Mouse (Mus musculus): Measurements from ENCODE around the gene Gm21731.
"Not testable (repeated sequence)": the region's sequence is repeated elsewhere in the genome, so short reads cannot be mapped to it uniquely, and the experiment has no call there.

Gene Gm21731

GRCm38 (mm10) chr13:120238811-120239210, at the start of gene Gm21731:
Gm21731 (plus strand) TSS chr13:120239111.
- DNase-seq, result not testable (repeated sequence)

GRCm38 (mm10) chr13:120196189-120196821, 42.6 kb upstream of the Gm21731 start:
- DNase-seq, result not testable (repeated sequence)

GRCm38 (mm10) chr13:120215847-120216246, 23.1 kb upstream of the Gm21731 start, which contains the start of gene Gm21762:
Gm21762 (minus strand) TSS chr13:120215947.
- not testable (repeated sequence) for DNase-seq

DNA sequence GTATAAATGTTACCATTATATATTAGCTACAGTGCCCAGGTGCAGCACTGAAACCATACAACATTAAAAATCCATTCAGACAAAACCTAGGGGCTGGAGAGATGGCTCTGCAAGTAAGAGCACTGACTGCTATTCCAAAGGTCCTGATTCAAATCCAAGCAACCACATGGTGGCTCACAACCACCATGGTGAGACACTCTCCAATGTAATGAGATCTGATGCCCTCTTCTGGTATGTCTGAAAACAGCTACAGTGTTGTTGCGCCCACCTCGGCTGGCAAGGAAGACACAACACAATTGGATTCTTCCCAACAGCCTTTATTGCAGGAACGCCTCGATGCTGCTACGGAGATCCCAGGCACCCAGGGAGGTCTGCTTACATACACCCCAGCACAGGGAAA, 18.0 kb upstream of the Gm21731 start:
- not testable (repeated sequence) for DNase-seq

- DNase-seq, result peak in 1 of 2 experiments; percentile 2
Observed at GRCm38 (mm10) chr13:120223012-120223659, 15.8 kb upstream of the Gm21731 start.

- DNase-seq, result not testable (repeated sequence)
Observed at GRCm38 (mm10) chr13:120231798-120232197, 7.1 kb upstream of the Gm21731 start.

DNA sequence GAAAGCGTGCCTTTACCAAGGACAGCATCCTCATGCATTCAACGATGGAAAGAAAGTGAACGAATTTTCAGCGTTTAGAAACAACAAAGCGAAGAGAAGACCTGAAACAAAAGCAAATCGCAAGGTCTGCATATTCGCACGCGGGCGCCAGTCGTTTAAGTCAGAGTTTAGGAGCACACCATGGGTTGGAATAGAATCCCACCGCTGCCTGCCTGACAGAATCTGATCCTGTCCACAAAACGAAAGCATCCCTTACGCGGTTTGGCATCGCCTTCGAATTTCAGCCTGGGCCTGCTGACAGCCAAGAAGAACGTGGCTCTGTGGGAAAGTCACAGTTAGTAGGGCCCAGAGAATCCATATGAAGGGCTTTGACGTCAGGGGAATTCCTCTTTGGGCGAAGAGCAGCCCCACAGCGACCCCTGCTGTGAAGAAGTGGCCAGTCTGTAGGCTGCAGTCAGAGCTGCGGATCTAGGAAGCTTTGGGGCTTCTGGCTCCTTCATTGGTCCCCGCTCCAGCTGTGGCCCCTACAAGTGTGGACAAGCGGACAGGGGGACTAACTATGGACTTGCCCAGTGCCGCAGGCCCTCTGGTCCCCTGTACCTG, 6.4 kb upstream of the Gm21731 start:
- not testable (repeated sequence) for DNase-seq

- DNase-seq, result not testable (repeated sequence)
Observed at GRCm38 (mm10) chr13:120251208-120251924, 12.5 kb downstream of the Gm21731 start.

DNA sequence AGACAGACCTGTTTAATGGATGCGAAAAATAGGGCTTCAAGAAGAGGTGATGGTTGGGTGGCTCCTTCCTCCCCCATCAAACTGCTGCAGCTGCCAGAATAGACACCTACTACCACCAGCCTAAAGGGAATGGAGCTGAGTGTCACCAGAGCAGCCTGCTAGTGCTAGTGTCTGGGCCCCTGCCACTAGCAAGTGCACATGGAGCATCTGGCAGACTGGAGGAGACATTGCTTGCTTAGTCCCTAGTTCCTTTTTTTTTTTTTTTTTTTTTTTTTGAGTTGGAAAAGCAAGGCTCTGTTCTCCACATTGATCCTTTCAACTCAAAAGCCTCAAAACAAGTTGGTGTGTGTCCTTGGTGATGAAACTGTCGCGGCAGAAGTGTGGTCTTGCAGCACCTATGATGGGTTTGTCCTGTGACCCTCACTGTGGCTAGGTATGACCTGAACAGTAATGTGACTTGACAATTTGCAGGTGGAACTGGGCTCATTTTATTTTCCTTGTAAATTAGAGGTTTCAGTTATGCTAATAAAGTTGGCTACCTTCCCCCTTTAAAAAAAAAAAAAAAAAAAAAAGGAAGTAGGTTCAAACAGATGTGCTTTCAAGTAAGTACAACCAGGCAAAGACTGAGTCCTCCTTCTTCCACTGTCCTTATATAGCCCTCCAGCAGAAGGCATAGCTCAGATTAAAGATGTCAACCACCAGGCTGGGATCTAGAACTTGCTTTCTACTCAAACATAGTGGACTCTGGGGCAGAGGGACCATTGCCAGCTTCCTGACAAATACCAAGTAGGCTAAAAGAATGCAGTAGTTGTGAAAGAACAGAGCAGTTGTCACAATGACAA, 20.1 kb downstream of the Gm21731 start:
- DNase-seq, result not testable (repeated sequence)

GRCm38 (mm10) chr13:120259718-120260117, 20.8 kb downstream of the Gm21731 start:
- not testable (repeated sequence) for DNase-seq

DNA sequence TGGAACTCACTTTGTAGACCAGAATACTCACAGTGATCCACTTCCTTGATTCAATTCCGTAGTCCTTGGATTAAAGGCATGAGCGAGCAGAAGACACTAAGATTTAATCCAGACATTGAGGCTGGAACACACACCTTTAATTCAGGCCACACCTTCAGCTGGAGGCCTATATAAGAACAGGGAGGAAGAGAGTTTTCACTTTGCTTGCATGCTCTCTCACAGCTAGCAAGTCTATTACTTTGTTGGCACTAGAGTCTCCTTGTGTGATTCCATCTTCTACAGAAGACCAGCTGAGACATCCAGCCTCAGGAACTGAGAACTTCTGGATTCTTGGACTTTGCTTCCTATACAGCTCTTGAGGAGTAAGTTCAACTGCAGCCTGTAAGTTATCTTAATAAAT, 24.0 kb downstream of the Gm21731 start, which contains the start of gene AF067061:
TSS of gene AF067061 (plus strand) at position 245 of the 400 bp plus-strand sequence.
- not testable (repeated sequence) for DNase-seq

GRCm38 (mm10) chr13:120277837-120278236, 38.9 kb downstream of the Gm21731 start:
- DNase-seq, result not testable (repeated sequence)

DNA sequence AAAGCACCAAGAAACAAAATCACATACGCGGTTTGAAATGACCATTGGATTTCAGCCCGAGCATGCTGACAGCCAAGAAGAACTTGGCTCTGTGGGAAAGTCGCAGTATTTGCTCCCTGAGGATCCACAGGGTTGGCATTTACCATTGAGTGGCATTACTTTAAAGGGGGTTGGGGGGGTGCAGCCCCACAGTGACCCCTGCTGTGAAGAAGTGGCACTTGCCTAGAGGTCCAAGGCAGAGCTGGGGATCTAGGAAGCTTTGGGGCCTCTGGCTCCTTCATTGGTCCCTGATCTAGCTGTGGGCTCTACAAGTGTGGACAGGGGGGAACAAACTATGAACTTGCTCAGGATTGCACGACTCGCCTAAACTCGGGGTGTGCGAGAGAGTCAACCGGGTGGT, 39.9 kb downstream of the Gm21731 start:
- DNase-seq, result no peak
